Mouse (Mus musculus) CD8-positive naive resting alpha-beta T cell, adult 2 months (primary cell): Measurements from ENCODE around the gene Gm45902.

Experiments used
- DNase-seq, 2 experiments: peaks; one replicate each; pipeline ENCODE4 v3.0.0; 2022; ENCODE audit warnings: low read depth in 2 of 2, low spot score in 2 of 2

The Gm45902 gene

DNA sequence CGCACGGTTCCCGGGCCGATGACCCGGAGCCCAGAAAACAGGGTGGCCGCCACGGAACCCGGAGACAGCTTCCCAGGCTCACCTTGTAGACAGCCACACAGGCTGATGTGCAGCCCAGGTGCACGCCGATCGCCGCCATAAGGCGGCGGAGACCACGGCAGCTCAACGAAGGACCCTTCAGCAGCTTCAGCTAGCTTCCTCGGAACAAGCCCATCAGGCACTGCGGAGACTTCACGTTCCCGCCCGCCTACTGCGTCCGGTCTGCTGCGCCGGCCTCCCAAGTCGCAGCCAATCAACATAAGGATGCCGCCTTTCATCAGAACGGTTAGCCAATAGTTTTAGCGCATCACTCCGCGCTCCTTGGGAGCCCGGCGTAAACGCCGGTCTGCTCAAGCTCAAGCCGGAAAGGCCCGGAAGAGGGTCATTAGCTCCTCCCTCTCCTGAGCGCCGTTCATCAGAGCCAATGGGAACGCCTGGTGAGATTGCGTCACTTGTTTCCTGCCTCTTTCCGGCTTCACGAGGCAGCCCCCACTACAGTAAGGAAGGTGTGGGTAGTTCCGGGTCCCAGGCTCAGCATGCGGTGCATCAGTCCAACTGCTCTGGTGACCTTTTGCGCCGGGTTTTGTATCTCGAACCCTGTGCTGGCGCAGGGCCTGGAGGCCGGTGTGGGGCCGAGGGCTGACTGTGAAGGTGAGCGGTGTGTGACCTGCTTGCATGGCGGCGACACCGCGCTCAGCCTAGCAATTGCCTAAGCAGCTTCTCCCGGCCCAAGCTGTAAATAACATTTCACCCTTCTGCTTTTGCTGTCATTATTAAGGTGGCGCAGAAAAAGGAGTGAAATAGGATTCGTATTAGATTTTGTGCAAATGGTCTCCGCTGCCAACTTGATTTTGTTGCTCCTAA, at the start of gene Gm45902, which contains the start of the genes Hspa14 and Cdnf:
Gene Gm45902 (minus strand): TSS at position 239 of the 903 bp plus-strand sequence.
Gene Hspa14 (minus strand): TSS at position 263 of the 903 bp plus-strand sequence.
Gene Cdnf (plus strand): TSS at position 479 of the 903 bp plus-strand sequence.
- DNase-seq: peak; percentile 95

DNA sequence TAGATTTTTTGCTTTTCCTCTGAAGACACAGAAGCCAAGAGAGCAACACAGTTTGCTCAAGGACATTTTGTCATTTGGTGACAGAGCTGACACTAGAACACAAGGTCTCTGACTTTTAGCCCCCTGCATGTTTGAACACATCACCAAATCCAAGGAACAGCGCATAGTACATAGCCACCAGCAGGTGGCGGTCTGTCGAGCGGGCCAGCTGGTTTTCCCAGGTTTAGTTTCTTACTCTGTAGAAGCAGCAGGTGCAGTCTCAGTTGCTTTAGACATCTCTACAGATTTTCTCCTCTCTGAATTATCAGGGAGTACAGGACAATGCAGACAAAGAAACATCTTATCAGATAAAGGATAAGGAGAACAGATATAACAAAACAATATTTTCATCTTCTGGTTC, 34.0 kb upstream of the Gm45902 start:
- DNase-seq: peak; percentile 52 to 60

DNA sequence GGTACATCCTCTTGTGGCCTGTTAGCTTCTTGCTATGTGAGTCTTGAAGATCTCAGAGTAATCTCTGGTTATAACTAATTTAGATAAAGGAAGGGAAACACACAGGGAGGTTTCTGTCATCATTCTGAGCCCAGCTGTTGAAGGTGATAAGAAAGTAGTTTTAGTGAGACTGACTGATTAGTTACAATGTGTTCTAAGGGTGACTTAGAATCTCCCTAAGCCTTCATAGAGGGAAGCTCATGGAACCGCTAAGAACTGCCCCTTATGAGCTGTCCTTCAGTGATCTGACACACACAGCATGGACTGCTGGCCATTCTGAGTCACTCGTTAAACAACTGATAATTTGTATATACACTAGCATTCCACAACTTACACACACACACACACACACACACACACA, 33.5 kb upstream of the Gm45902 start:
- DNase-seq: no peak

DNA sequence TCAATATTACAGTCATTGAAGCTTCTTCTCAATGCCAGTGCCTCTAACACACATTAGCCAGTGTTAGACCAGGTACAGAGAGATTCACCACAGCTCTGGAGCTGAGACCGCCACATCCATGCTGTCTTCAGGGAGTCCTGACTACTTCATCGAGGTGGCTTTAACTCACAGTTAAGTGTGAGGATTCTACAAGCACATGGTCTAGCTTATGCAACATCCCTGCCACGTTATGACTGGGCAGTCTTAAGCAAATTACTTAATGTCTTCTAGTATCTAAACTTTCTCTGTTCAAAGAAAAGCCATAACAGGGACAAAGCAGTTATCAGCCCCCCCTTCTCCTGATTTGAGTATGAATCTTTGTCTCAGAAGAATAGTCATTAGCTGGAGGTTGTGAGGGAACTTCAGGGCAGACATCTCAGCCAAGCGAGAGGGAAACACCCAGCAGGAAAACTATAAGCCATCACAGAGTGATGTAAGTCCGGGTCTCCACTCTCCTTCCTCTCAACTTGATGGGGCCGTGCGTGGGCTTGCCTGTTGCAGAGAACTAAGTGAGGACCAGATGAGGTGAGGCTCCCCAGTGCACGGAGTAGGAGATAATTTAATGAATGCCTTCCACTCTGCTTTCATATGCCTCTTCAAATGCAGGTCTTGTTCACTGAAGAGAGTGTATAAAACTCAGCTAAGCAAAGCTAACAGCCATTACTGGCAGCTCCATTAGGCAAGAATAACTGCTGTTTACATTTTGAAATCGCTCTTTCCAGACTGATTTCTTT, 28.9 kb upstream of the Gm45902 start:
- DNase-seq: no peak

DNA sequence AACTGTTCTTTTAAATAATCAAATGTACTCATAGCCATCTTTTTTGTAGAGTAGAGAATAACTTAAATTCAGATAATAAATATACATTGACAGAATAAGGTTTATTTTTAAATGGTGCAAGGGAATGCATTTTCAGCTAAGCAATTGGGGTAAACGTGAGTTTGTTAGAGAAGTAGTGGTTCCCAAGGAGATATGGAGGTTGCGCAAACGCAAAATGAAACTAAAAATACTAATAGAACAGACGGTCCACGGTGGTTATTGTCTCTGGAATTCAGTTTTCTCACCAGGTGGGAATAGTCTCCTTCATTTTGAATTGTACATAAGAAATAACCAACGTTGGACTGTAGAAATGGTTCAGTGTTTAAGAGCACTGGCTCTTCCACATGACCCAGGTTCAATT, 13.7 kb upstream of the Gm45902 start:
- DNase-seq: no peak

DNA sequence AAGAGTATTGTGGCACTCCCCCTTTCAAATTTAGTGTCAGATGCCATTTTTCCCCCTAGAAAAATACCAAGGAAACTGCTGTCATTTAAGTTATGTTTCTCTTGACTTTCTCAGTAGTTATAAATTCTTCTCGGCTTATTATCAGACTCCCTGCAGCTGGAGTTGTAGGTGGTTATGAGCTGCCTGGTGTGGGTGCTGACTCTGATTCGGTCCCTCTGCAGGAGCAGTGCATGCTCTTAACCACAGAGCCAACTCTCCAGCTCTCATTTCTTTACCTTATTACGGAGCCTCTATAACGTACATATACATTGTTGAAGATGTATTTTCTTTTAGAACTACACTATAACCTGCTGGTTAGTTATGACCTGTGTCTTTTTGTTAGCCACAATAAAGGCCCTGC, 10.0 kb upstream of the Gm45902 start:
- no peak for DNase-seq

DNA sequence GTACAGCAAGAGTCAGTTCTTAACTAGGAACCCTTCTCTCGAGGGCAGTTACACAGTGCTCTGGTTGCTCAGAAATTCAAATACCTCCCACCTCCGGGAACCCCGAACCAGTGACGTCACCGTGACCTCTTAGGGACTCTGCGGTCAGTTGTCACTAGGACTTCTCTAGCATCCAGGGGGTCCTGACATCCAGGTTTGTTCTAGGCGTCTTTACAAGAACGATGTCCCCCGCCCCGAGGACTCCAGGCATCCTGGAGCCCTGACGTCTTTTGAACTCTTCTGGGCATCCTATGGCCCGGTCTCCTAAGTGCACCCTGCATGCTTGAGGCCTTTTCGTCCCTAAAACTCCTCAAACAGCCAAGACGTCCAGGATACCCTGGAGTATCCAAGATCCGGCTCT, 514 bp downstream of the Gm45902 start:
- peak in 1 of 2 experiments; percentile 25 for DNase-seq

DNA sequence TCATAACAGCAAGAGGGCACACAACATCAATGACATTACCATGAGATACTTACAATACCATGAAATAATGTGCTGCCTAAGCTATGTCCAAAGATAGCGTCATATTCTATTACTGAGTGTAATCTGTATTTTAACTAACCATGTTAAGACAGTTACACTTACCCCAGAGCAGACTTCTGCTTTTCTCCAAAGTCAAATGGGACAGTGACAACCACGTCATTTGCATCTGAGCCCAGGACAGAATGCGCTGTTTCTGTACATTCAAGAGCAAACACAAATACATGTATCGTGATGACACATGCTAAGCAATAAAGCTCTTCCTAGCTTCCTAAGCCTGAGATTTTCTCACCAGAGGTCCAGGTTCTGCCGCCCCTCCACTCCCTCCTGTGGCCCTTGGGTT, 11.7 kb downstream of the Gm45902 start:
- DNase-seq: no peak

DNA sequence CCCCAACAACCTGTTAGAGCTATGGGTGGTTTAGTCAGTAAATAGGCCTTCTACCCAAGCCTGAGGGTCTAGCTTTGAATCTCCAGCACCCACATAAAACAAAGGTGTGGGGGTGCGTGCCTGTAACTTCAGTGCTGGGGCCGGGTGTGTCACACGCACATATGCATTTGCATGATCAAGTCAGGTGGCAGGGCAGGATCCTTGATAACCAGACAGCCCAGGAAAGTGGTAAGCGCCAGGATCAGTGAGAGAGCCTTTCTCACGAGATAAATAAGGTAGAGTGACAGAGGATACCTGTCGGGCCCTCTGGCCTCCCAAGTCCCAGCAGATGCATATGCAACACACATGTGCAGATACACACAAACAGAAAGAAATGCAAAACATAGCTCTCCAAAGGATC, 13.0 kb downstream of the Gm45902 start:
- no peak for DNase-seq

DNA sequence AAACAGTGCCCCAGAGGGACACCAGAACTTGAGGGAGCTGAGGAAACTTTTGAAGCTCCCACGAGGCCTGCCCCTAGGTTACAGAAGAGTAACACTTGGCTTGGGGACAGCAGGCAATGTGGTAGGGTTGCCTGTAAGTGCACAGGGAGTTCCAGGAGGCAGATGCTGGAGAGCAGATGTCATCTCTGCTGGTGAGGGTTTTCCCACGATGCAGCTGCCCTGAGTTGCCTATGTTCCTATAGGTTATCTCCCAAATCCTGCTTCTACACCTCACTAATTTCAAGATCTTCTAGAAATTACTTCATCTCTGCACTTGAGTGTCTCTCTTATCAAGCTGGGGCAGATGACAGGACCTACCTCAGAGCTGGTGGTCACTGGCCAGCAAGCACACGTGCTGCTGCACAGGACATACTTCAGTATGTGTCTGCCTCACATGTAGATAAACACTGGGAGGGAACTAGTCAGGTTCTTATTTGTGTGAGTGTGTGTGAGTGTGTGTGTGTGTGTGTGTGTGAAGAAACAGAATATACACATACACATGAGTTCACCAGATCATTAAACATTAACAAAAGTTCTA, 18.7 kb downstream of the Gm45902 start:
- no peak for DNase-seq

DNA sequence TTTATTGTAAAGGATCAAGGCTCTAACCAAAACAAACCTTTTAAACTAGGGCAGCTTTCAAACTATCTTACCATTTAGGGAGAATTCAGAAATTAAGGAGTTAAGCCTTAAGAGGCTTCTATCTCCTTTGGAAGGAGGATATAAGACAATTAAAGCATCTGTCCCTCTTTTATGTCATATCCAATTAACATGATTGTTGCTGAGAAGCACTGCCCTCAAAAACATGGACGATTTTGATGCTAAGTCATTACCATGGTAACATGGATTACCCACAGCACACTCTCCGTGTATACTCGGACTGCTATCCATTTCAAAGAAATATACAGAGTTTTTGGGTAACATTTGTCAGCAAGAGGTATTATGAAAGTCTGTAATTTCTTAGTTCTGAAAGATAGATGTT, 22.8 kb downstream of the Gm45902 start:
- no peak for DNase-seq

DNA sequence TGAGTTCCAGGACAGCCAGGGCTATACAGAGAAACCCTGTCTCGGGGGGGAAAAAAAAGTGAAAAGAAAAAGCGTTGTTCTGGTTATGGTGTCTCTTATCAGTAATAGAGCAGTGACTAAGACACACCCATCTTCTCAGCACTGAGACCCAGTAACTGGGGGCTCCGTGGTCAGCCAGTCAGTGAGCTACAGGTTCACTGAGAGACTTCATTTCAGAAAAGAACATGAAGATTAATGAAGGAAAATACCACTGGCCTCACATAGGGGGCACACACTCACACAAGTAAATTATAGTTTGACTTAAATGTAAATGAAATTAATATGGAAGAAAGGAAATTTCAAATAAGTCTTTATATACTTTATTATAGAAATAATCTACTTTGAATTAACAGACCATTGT, 32.4 kb downstream of the Gm45902 start:
- DNase-seq: no peak

DNA sequence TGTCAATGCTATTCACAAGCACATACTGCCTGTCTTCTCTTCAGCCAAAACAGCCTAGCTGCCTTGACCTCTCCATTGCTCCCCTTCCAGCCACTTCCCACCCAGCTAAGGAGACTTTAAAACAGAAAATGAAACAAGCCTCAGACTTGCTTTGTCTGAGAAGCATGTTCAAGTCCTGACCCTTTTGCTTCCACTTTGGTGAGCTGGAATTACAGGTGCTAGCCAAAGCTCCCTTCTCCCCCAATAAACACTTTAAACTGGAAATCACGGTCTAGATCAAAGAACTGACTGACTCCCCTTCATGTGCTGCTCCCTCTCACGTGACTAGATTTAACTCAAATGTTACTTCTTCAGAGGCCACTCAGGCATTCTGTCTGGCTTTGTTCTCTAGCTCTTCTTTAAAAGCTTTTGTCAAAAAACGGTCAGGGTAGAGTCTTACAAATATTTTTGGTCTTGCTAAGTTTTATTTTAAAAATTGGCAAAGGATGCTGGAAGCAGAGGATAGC, 36.8 kb downstream of the Gm45902 start:
- DNase-seq: peak in 1 of 2 experiments; percentile 3

DNA sequence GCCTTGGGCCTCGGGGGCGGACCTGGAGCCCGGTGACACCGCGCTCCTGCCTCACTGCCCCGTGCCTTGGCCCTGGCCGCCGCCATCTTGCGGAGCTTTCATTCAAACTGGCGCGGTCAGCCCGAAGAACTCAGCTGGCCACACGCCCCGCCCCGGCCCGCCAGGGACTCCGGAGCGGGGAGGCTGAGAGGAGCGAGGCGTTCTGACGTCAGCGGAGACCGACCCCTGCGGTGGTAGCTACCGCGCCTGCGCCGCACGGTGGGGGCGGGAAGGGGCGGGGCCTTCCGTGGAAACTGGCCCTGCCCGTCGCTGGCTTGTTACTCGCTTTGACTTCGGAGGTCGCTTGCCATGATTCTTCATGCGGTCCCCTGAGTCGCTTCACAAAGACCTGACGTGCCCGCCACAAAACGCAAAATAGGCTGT, 37.7 kb downstream of the Gm45902 start, which contains the start of gene Suv39h2:
Gene Suv39h2 (minus strand): TSS at position 171 of the 423 bp plus-strand sequence.
- peak; percentile 97 for DNase-seq

DNA sequence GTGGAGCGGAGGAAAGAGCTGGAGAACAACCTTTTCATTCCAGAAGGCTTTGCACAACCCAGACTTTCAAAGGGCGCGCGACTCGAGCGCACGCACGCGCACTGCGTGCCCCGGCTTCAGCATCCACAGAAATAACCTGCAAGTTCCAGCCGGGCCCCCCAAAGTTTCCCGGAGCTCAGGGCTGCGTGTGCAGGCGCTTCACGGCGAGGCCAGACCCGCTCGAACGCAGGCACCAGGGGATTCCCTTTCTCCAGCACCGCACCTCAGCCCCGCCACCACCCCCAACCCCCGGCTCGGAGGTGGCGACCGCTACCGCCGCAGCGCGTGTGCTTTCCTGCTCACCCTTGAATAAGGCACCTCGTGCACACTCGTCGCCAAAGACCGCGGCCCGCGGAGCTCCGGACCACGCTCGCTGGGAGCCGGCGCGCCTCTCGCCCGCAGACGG, 38.2 kb downstream of the Gm45902 start:
- DNase-seq: peak; percentile 41 to 53

DNA sequence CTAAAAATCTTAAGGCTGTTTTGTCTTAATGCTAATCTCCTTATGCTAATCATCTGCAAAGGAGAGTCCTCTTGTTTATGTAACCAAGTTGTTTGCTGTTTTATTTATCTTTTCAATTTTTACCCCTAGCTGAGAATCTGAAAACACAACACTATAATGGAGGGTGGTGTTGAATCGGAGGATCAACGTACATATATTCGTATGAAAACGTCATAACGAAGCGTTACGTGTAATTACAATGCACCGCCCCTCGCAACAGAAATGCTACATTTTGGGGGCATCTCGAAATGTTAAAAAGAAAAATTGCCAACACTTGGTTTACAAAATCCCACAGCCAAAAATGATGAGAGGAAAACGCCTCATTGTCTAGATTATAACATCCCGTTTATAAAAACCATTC, 38.7 kb downstream of the Gm45902 start:
- DNase-seq: peak in 1 of 2 experiments; percentile 11

DNA sequence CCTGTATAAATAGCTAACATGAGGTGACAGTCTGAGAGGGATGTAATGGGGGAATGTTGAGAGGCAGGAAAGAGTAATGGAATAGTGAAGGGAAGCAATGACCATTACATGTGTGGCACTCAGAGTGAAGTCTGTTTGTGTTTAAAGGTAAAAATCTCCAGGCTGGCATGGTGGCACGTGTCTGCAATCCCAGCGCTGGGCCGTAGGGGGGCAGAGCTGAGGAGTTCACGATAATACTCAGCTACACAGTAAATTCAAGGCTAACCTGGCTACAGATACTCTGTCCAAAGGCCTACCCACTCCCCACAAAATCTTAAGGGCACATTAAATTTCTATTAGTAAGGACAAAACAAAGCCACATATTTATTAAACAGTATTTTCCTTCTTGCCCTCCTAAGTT, 56.0 kb downstream of the Gm45902 start:
- DNase-seq: no peak
